Mouse (Mus musculus): ENCODE results near the gene Gm5483.
"Not testable (repeated sequence)": the region's sequence is repeated elsewhere in the genome, so short reads cannot be mapped to it uniquely, and the experiment has no call there.

The Gm5483 gene

DNA sequence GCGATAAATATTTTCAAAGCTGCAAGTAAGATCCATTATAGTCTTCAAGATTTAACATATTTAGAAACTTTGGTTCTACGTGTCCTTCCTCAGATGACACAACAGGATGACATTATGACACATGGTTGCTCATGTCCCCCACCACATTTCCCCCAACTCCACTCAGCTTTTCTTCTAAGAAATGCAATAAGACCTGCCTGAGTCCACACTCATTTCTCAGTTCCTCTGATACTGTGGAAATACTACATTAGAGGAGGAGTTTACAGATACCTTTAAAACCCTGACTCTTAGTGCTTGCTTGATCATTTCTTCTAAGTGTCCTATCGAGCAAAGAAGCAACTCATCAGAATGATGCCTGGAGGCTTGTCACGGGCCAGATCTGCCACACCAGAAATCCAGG lies at the start of gene Gm5483:
Gene Gm5483 (plus strand): TSS at position 301 of the 400 bp plus-strand sequence.
- not testable (repeated sequence) for ATAC-seq (ENCODE audit: low TSS enrichment)

DNA sequence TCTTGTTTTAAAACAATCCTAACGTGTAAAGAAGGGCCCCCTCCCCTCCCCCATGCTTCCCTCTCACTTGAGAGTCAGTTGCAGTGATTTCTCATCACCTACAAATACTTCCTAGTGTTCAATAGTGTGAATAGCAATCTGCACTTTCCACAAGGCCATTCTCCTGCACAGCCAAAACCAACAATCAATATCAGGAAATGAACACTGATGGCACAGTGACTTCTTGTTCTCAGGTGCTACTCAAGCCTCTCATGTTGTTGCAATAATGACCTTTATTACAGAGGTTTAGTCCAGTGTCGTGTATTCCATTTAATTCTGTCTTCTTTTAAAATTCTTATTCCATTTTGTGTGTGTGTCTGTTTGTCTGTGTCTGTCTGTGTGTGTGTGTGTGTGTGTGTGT lies 45.8 kb upstream of the Gm5483 start:
- ATAC-seq (ENCODE audit: low TSS enrichment): no peak

DNA sequence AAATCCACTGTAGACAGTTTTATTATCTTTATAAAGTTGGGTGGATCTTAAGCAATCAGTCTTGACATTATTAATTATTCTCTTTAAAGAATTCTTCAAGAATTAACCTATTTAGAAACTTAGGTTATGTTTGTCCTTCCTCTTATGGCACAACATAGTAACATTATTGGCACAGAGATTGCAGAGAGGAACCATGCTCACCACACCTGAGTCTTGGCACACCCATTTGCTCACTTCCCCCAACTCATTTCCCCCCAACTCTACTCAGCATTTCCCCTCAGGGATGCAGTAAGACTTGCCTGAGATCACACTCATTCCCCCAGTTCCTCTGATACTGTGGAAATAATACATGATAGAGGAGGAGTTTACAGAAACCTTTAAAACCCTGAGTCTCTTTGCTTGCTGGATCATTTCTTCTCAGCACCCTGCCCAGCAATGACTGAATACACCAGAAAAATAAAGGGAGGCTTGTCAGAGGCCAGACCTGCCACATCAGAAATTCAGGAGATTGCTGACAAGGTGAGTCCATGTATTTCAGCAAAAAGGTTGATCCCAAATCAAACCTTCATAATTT lies 27.5 kb upstream of the Gm5483 start, which contains the start of gene Stfa2l1:
Gene Stfa2l1 (plus strand): TSS at position 410 of the 574 bp plus-strand sequence.
- ATAC-seq (ENCODE audit: low TSS enrichment): no peak

DNA sequence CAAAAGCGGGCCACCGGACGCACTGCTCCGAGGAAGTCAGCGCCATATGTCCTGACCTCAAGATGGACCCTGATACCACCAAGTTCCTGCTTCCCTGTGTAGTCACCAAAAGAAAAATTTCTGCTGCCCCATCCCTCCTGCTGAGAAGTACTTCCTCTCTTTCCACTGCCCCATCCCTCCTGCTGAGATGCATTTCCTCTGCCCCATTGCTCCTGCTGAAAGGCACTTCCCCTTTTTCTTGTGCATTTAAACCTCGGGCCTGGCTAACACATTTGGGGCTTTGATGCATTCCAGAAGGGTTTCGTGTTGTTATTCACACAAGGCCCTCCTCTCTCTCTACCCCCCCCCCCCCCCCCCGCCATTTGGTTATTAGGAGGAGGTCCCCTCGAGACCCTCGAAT lies 16.2 kb upstream of the Gm5483 start:
- not testable (repeated sequence) for ATAC-seq (ENCODE audit: low TSS enrichment)

DNA sequence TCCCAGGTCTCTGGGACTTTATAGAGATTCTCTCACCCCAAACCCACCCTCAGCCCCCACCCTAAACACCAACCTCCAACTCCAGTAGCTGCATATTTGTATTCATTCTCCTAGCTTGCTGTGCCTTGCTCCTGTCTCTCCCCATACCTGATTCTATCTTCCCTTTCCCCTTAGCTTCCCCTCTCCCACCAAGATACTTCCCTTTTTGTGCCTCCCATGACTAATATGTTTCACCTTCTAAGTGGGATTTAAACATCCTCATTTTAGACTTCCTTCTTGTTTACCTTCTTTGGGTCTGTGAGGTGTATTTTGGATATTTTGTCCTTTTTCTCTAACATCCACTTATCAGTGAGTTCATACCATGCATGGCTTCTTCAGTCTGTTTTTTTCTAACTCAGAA lies 7.9 kb upstream of the Gm5483 start:
- ATAC-seq (ENCODE audit: low TSS enrichment): no peak

DNA sequence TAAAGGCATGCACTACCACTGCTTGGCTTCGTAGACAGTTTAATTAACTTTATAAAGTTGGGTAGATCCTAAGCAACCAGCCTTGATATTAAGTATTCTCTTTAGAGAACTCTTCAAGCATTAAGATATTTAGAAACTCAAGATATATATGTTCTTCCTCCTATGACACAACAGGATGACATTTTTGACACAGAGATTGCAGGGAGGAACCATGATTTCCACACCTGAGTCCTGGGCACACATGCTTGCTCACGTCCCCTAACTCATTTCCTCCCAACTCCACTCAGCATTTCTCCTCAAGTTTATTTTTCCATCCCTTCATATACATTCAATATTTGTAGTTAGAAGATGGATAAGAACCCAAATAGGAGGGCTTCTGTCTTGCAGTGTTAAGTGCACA lies 4.1 kb upstream of the Gm5483 start:
- no peak for ATAC-seq (ENCODE audit: low TSS enrichment)

DNA sequence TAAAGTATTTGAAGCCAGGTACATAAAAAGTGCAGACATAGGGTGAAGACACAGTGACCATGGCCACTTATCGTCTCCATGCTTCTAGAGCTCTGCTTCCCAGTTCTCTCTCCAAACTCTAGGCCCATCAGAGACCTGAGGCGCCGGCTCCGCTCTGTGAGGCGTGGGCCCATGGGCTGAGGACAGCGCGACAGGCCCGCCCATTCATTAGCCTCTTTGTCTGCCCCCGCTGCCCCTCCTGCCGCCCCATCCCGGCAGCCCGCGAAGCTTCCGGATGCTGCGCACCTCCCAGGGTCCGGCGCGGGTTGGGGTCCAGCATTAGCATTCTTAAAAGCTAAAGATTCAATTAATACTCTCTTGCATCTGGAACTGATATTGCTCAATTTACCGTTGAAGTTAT lies 15.2 kb downstream of the Gm5483 start:
- no peak for ATAC-seq (ENCODE audit: low TSS enrichment)

DNA sequence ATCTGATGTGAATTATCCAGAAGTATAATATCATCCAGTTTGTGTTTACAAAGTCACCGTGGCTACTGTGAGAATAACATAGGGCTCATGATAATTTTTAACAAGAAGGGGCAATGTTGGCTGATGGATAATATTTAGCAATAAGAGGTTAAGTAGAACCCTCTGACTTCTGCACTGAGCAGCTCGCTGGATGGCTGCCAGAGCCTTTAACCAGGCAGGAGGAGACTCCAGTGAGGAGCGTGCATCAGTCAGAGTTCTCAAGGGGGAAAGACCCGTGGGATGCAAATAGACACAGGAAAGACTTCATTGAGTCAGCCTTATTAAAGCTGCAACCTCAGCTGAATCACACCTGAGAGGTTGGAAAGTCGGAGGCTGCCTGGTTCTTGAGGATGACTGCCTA lies 19.8 kb downstream of the Gm5483 start:
- ATAC-seq (ENCODE audit: low TSS enrichment): no peak

DNA sequence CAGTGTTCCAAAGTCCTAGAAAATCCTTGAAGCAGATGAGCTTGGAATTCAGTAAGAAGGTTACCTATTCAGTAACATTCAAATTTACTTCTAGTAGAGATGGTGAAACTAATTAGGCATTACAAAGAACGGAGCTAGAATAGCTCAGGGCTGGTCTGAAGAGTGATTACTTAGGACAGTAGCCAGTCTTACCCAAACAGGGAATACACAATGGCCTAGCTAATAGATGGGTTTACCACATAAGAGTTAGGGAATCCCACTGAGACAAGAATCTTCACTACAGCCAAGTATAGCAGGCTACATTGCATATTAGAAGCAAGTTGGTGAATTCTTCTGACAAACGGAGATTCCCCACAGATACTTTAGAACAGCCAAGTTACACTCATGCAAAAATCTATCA lies 21.7 kb downstream of the Gm5483 start:
- ATAC-seq (ENCODE audit: low TSS enrichment): not testable (repeated sequence)

DNA sequence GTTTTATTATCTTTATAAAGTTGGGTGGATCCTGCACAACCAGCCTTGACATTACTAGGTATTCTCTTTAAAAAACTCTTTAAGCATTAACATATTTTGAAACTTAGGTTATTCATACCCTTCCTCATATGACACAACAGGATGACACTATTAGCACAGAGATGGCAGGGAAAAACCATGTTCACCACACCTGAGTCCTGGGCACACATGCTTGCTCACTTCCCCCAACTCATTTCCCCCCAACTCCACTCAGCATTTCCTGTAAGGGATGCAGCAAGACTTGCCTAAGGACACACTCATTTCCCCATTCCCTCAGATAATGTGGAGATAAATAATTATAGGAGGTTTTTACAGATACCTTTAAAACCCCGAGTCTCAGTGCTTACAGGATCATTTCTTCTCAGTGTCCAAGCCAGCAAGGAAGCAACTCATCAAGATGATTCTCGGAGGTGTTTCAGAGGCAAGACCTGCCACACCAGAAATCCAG lies 26.0 kb downstream of the Gm5483 start, which contains the start of gene Gm5416:
Gene Gm5416 (plus strand): TSS at position 437 of the 487 bp plus-strand sequence.
- no peak for ATAC-seq (ENCODE audit: low TSS enrichment)

DNA sequence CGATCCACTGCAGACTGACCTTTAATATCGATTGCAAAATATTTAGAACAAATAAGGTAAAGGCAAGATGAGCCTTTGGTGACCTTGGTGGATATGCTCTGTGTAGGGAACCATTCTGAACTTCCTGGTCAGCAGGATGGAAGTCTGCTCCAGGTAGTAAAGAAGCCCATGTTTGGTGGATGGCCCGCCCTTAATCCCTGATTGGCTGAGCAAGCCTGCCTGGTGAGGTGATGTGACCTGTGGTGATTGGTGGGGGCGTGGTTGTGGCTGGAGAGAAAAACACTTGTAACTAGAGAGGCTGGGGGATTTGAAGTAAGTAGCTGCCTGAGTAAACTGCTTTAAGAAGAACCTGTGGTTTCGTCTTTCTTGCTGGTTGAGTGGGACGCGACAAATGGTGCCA lies 37.2 kb downstream of the Gm5483 start, which contains the start of gene 2010005H15Rik:
Gene 2010005H15Rik (plus strand): TSS at position 301 of the 400 bp plus-strand sequence.
- ATAC-seq (ENCODE audit: low TSS enrichment): not testable (repeated sequence)
